Mouse (Mus musculus) ES-E14 (cell line): ENCODE data around the gene Ank3.

ENCODE experiments used
- CHD2 ChIP-seq: IDR thresholded peaks from 2 replicates; pipeline ENCODE4 v1.6.1; 2014; ENCODE audit warnings: mild to moderate bottlenecking, low read depth, low read length, inconsistent platforms
- HCFC1 ChIP-seq: IDR thresholded peaks from 2 replicates; pipeline ENCODE4 v1.6.1; 2012; ENCODE audit warnings: low read length, inconsistent platforms, borderline replicate concordance; ENCODE audit not compliant: insufficient read depth
- MAFK ChIP-seq: IDR thresholded peaks from 2 replicates; pipeline ENCODE4 v1.6.1; 2014; ENCODE audit warnings: mild to moderate bottlenecking, low read depth, low read length, inconsistent platforms; ENCODE audit not compliant: insufficient read depth
- ZC3H11A ChIP-seq: IDR thresholded peaks from 2 replicates; pipeline ENCODE4 v1.6.1; 2012; ENCODE audit warnings: low read depth, mild to moderate bottlenecking, inconsistent platforms, low read length, borderline replicate concordance
- ZNF384 ChIP-seq: IDR thresholded peaks from 2 replicates; pipeline ENCODE4 v1.6.1; 2012; ENCODE audit warnings: low read depth, low read length, inconsistent platforms

GRCm38 (mm10) chr10:69690961-69691451 is 292.4 kb downstream of the Ank3 start:
- TF ChIP-seq CHD2 (no peak), MAFK (no peak), ZC3H11A (no peak), HCFC1 (no peak), ZNF384 (no peak)
